Mouse (Mus musculus): ENCODE data around the gene Gnptab. TPM values are rescaled to one million over a fixed set of nuclear protein-coding genes. Genes with fewer than 3 reads are reported as not detected.
A peak's percentile ranks its signal among the peaks of the same experiment; 100 is the strongest.
"Not testable (repeated sequence)": the region's sequence is repeated elsewhere in the genome, so short reads cannot be mapped to it uniquely, and the experiment has no call there.

Gnptab gene
- polyA plus RNA-seq, 1 experiment = not detected

DNA sequence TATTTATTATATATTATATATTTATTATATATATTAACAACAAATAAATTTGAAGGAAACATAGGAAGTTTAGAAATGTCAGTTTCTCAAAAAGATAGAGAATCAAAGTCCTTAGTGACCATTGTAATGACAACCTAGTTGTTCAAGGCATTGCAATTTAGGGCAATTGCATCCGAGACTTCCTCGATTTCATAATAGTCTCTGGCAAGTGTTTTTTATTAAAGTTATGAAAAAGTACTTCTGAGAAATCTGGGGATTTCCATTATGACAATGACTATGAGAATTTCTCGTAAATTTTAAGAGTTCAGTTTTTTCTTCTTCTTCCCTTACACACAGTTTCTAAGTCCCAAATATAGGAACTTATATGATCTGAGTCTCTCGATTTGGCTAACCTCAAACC lies 6.5 kb upstream of the Gnptab start:
- TF ChIP-seq POLR2A (IDR thresholded peaks at IDR 0.05; ENCODE audit: insufficient read depth, low read depth, low read length) = no peak
- no peak for TF ChIP-seq CTCF (IDR thresholded peaks at IDR 0.05; ENCODE audit: insufficient read depth, low read depth, low read length)
- WGBS = 94% methylated on average over 4 of the region's 4 CpGs
- Histone ChIP-seq H3K4me3 (ENCODE audit: insufficient read depth, low read depth, low read length) (no peak overlapping the region), H3K4me1 (ENCODE audit: control insufficient read depth, insufficient read depth, low read length) (no peaks in the 10 kb centered on the region; the same call in 1 of the 2 replicates), H3K27ac (ENCODE audit: insufficient read depth, low read depth, low read length) (no peak overlapping the region)

DNA sequence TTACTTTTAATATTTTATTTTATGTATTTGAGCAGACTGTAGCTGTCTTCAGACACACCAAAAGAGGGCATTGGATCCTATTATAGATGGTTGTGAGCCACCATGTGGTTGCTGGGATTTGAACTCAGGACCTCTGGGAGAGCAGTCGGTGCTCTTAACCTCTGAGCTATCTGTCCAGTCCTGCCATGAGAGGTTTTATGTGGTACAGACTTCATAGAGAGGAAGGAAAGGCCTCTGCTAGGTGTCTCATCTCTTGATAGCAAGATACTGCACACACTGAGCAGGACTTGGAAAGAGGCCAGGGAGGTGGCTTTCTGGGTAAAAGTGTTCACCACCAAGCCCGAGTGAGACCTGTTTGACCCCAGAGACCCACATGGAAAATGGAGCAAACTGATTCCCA lies 6.0 kb upstream of the Gnptab start:
- H3K27ac ChIP-seq (ENCODE audit: insufficient read depth, low read depth, low read length); H3K4me1 ChIP-seq (ENCODE audit: control insufficient read depth, insufficient read depth, low read length); H3K4me3 ChIP-seq (ENCODE audit: insufficient read depth, low read depth, low read length): not testable (repeated sequence)
- 88% methylated on average over 2 of the region's 2 CpGs for WGBS

DNA sequence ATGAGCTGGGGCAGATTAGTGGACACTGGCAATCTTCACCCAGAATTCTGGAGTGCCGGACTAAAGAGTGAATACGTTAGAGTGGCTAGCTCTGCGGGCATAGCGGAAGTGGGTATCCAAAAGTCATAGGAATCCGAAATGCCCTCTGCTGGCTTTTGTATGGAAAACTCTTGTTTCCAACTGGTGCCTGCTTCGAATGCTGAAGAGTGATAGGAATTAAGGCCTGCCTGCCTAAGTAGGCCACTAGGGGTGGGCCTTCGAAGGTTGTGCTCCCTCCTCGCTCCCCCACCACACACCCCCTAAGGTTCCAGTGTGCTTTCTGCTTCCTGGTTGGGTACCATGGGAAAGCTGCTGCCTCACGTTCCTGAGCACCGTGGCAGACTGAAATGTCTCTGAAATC lies 3.9 kb upstream of the Gnptab start:
- H3K4me3 ChIP-seq (ENCODE audit: insufficient read depth, low read depth, low read length) = no peak overlapping the region
- H3K27ac ChIP-seq (ENCODE audit: insufficient read depth, low read depth, low read length) = no peak overlapping the region
- 39% methylated on average over 10 of the region's 10 CpGs for WGBS
- H3K4me1 ChIP-seq (ENCODE audit: control insufficient read depth, insufficient read depth, low read length) = peaks cover 2% of the 10 kb centered on the region; the same call in 1 of the 2 replicates
- TF ChIP-seq CTCF (IDR thresholded peaks at IDR 0.05; ENCODE audit: insufficient read depth, low read depth, low read length) (no peak), POLR2A (IDR thresholded peaks at IDR 0.05; ENCODE audit: insufficient read depth, low read depth, low read length) (no peak)

DNA sequence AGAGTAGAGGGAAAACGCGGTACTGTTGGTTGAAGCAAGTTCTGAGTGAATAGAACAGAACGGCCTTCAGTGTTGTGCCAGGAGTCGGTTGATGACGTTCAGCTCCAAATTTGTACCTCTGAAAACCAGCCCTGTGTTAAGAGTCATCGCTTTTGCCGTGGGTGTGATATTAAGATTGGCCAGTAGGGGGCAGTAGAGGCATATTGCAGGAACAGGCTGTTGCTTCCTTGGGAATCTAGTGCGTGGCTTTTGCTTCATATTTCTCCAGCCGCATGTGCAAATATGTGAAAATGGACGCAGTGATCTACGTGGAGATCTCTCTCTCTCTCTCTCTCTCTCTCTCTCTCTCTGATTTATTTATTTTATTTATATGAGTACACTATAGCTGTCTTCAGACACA lies 2.2 kb upstream of the Gnptab start:
- WGBS = under 1% methylated on average over 11 of the region's 11 CpGs
- TF ChIP-seq POLR2A (IDR thresholded peaks at IDR 0.05; ENCODE audit: insufficient read depth, low read depth, low read length) (no peak), CTCF (IDR thresholded peaks at IDR 0.05; ENCODE audit: insufficient read depth, low read depth, low read length) (0 out of 2 replicates have a peak, but pooled peaks have one; percentile 10)
- Histone ChIP-seq H3K4me1 (ENCODE audit: control insufficient read depth, insufficient read depth, low read length) (peaks cover 4% of the 10 kb centered on the region; the same call in 1 of the 2 replicates), H3K4me3 (ENCODE audit: insufficient read depth, low read depth, low read length) (peak overlapping the region; percentile 8; the same call in 1 of the 2 replicates), H3K27ac (ENCODE audit: insufficient read depth, low read depth, low read length) (no peak overlapping the region)

DNA sequence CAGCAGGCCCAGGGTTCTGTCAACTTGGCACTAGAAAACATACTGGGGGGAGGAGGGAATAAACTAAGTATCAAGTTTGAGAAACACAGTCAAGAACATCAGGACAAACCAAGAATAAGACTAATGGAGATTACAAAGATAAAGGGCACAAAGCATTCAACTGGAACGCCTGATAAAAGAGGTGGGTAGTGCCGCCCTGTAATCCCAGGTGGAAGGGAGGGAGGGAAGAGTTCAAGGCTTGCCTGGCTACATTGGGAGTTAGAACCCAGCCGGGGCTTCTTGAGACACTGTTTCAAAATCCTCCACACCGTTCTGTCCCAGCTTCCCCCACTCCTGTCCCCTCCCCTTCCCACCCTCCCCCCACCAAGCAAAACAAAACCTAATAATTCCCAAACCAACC lies 1.3 kb upstream of the Gnptab start:
- Histone ChIP-seq H3K4me3 (ENCODE audit: insufficient read depth, low read depth, low read length) (no peak overlapping the region), H3K4me1 (ENCODE audit: control insufficient read depth, insufficient read depth, low read length) (peaks cover 4% of the 10 kb centered on the region), H3K27ac (ENCODE audit: insufficient read depth, low read depth, low read length) (no peak overlapping the region)
- 79% methylated on average over 4 of the region's 4 CpGs for WGBS
- TF ChIP-seq CTCF (IDR thresholded peaks at IDR 0.05; ENCODE audit: insufficient read depth, low read depth, low read length) = no peak
- no peak for TF ChIP-seq POLR2A (IDR thresholded peaks at IDR 0.05; ENCODE audit: insufficient read depth, low read depth, low read length)

DNA sequence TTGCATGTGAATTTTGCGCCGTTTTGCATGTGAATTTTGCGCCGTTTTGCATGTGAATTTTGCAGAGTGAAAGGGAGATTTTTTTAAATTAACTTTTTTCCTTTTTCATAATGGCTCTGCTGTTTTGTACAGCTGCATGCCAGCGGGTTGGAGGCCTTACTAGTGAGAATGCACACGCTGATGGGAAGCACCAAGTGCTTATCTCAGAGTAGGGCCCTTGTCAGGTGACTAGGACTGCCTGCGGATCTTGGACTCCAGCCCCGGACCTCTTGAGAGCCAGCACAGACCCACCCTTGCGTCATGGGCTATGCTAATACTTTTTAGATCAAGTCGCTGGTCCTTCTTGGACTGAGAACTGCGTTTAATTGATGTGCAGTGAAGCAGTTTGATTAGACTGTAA lies 1.1 kb downstream of the Gnptab start:
- H3K4me1 ChIP-seq (ENCODE audit: control insufficient read depth, insufficient read depth, low read length) = peaks cover 8% of the 10 kb centered on the region
- H3K4me3 ChIP-seq (ENCODE audit: insufficient read depth, low read depth, low read length) = peak overlapping the region; percentile 73
- TF ChIP-seq POLR2A (IDR thresholded peaks at IDR 0.05; ENCODE audit: insufficient read depth, low read depth, low read length) (no peak), CTCF (IDR thresholded peaks at IDR 0.05; ENCODE audit: insufficient read depth, low read depth, low read length) (no peak)
- WGBS = 2% methylated on average over 11 of the region's 11 CpGs
- H3K27ac ChIP-seq (ENCODE audit: insufficient read depth, low read depth, low read length) = no peak overlapping the region

DNA sequence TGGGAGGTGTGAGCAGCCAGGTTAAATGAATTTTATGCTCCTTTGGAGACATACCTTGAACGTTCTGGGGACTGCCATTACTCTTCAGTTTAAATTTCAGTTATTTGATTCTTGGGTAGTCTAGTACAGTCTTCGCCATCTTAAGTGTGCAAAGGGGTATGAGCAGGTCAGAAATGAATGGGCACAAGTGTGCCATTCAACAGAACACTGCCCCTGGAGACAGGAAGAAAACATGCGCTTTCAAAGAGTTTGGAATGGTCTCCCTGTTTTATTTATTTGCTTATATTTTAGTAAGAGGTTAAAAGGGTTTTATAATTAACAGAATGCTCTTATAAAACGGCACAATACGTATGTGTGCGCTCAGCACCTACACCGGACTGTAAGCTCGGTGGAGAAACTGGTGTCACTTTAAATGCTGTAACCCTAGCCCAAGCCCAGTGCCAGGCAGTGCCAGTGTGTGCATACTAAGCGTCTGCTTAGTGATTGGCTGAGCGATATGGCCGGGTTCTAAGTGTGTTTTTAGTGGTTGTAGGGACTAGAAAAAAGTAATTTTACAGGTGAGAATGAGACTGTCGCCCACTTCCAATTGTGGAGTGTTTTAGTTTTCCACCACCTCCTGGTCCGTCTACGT lies 1.6 kb downstream of the Gnptab start:
- TF ChIP-seq POLR2A (IDR thresholded peaks at IDR 0.05; ENCODE audit: insufficient read depth, low read depth, low read length) (no peak), CTCF (IDR thresholded peaks at IDR 0.05; ENCODE audit: insufficient read depth, low read depth, low read length) (no peak)
- Histone ChIP-seq H3K4me1 (ENCODE audit: control insufficient read depth, insufficient read depth, low read length) (peaks cover 8% of the 10 kb centered on the region), H3K4me3 (ENCODE audit: insufficient read depth, low read depth, low read length) (peak overlapping the region; percentile 73; the same call in 1 of the 2 replicates), H3K27ac (ENCODE audit: insufficient read depth, low read depth, low read length) (no peak overlapping the region)
- 23% methylated on average over 14 of the region's 14 CpGs for WGBS

DNA sequence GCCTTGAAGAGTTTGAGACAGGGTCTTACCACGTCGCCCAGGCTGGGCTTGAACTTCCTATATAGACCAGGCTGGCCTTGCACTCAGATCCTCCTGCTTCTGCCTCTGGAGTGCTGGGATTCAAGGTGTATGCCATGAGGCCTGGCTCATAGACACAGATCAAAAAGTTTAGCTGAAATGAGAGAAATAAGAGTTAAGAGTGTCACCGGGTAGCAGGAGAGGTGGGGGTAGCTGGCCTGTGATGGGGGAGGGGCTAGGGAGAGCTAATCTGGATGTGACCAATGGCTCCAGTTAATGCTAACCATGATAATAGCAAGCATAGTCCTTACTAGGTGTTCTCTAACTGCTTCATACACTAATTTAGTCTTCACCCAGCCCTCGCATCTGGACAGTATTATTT lies 2.4 kb downstream of the Gnptab start:
- TF ChIP-seq POLR2A (IDR thresholded peaks at IDR 0.05; ENCODE audit: insufficient read depth, low read depth, low read length) (no peak), CTCF (IDR thresholded peaks at IDR 0.05; ENCODE audit: insufficient read depth, low read depth, low read length) (no peak)
- 88% methylated on average over 4 of the region's 4 CpGs for WGBS
- Histone ChIP-seq H3K4me1 (ENCODE audit: control insufficient read depth, insufficient read depth, low read length) (peaks cover 10% of the 10 kb centered on the region), H3K4me3 (ENCODE audit: insufficient read depth, low read depth, low read length) (no peak overlapping the region), H3K27ac (ENCODE audit: insufficient read depth, low read depth, low read length) (no peak overlapping the region)

DNA sequence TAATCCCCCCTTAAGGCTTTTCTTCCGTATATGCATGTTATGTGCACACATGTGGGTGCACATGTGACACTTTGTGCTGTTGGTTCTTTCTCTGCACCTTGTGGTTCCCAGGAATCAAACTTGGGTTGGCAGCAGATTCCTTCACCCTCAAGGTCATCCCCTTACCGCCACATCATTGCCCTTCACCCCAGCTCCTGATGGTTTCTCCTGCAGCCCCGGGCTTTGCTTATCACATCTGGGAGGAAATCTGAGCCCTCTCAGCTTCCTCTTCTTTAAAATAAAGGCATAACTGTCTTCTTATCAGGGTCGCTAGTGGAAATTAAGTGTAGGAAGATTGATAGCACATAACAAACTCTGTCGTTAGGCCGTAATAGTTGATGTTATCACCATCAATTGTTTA lies 3.1 kb downstream of the Gnptab start:
- Histone ChIP-seq H3K27ac (ENCODE audit: insufficient read depth, low read depth, low read length) (no peak overlapping the region), H3K4me1 (ENCODE audit: control insufficient read depth, insufficient read depth, low read length) (peaks cover 11% of the 10 kb centered on the region; the same call in 1 of the 2 replicates), H3K4me3 (ENCODE audit: insufficient read depth, low read depth, low read length) (no peak overlapping the region)
- 90% methylated on average over 6 of the region's 6 CpGs for WGBS
- no peak for TF ChIP-seq CTCF (IDR thresholded peaks at IDR 0.05; ENCODE audit: insufficient read depth, low read depth, low read length)
- no peak for TF ChIP-seq POLR2A (IDR thresholded peaks at IDR 0.05; ENCODE audit: insufficient read depth, low read depth, low read length)

DNA sequence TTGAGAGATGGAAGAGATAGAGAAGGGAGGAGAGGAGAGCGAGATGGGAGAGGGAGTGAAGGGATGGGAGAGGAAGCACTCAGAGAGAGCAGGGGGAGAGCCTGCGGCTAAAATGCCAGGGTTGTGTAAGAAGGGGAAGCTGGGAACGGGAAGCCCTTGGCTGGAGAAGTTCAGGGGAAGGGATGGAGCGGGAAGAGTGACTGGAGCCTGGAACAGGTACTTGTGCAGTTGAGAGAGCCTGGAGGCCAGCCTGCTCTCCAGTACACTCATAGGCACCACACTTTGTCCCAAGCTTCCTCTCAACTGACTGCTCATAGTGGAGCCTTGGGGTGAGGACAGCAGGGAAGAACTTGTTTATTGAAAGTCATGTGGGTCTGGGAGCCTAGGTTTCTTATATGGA lies 4.5 kb downstream of the Gnptab start:
- H3K4me3 ChIP-seq (ENCODE audit: insufficient read depth, low read depth, low read length) = no peak overlapping the region
- 82% methylated on average over 4 of the region's 4 CpGs for WGBS

More for the DNA sequence above, 4.5 kb downstream of the Gnptab start:
- Histone ChIP-seq H3K4me1 (ENCODE audit: control insufficient read depth, insufficient read depth, low read length) (peaks cover 10% of the 10 kb centered on the region; the same call in 1 of the 2 replicates), H3K27ac (ENCODE audit: insufficient read depth, low read depth, low read length) (no peak overlapping the region)
- no peak for TF ChIP-seq CTCF (IDR thresholded peaks at IDR 0.05; ENCODE audit: insufficient read depth, low read depth, low read length)
- TF ChIP-seq POLR2A (IDR thresholded peaks at IDR 0.05; ENCODE audit: insufficient read depth, low read depth, low read length) = no peak

Measured in olfactory bulb, adult 2 months (tissue).